Mouse (Mus musculus): ENCODE measurements around the gene Plekha6. TPM values are rescaled to one million over a fixed set of nuclear protein-coding genes. Genes with fewer than 3 reads are reported as not detected.

Plekha6 gene
- polyA plus RNA-seq, 2 experiments, result 0.81 to 2.1 TPM

DNA sequence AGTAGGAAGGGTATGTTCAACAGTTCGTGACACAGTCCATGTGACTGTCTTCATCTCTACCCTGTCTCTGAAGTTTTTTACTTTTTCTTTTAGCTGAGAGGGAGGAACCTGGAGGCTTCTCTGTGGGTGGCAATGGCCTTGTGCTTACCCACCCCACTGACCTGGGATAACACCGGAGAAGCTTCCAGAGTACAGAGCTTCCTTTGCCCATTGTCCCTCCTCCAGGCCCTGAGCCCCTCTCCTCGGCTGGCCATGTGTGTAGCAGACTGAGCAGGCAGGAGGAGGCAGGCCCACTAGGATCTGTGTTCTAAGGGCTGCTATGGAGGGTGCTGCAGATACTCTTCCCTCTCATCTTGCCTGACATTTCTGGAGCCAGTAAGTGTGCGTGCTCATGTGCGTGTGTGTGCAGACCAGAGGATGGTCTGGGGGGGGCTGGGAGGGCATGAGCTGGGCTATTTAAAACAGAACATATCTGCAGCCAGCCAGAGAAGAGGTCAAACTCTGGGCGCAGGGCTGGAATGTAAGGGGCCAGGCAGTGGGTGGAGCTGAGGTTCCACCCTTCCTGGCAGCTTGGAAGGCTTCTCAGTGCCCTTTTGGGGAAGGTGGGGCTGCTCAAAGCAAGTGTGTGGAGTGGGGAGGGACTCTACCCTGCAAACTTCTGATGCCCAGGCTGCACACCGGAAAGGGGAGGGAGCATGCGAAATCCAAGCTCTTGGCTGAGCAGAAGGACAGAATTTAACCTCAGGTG is 72.9 kb downstream of the Plekha6 start:
- Histone ChIP-seq H3K9ac (replicated peaks) (no peak overlapping the region), H3K4me1 (replicated peaks; ENCODE audit: control insufficient read depth in 2 of 2, insufficient read depth in 2 of 2, low read length in 1 of 2) (peaks cover 6 to 13% of the 10 kb centered on the region in 2 experiments), H3K27me3 (ENCODE audit: control insufficient read depth, insufficient read depth, low read length) (peaks cover 3% of the 10 kb centered on the region), H3K27ac (no peak overlapping the region), H3K36me3 (replicated peaks; ENCODE audit: control insufficient read depth, insufficient read depth, low read depth) (no peaks in the 10 kb centered on the region), H3K4me2 (ENCODE audit: low read depth) (no peak overlapping the region), H3K4me3 (ENCODE audit: insufficient read depth in 1 of 2, low read depth in 2 of 2, low read length in 2 of 2) (no peak overlapping the region), H3K9me3 (ENCODE audit: control insufficient read depth, low read length) (no peaks in the 10 kb centered on the region)
- 24% methylated on average over 8 of the region's 8 CpGs for WGBS (ENCODE audit: insufficient replicate concordance)
- DNase-seq (ENCODE audit: low read depth in 3 of 3, low spot score in 3 of 3), result no peak
- TF ChIP-seq CTCF (IDR thresholded peaks at IDR 0.05; ENCODE audit: low read depth) (no peak), EP300 (IDR thresholded peaks at IDR 0.05; ENCODE audit: low read depth) (no peak)
- ATAC-seq (ENCODE audit: insufficient read depth), result 0 out of 2 replicates have a peak, but pooled peaks have one; percentile 33

DNA sequence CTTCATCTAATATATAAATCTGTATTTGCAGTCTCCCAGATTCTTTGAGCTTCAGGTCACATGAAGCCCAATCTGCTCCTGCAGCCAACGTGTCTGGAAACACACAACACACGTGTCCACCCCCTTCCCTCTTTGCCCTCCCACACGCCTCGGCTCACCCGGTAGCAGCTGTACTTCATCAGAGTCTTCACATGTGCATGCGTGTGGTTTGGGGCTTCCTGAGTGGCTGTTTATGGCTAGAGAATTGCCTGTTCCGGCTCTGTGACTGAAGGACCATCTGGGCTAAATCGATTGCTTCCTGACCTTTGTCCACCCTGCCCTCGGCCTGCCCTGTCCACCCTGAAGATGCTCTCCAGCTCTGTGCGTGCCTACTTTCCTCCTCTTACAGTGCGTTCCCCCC is 73.7 kb downstream of the Plekha6 start:
- ATAC-seq (ENCODE audit: insufficient read depth) (no peak), DNase-seq (ENCODE audit: low read depth in 3 of 3, low spot score in 3 of 3) (no peak)
- Histone ChIP-seq H3K9me3 (ENCODE audit: control insufficient read depth, low read length) (no peaks in the 10 kb centered on the region), H3K4me2 (ENCODE audit: low read depth) (no peak overlapping the region), H3K4me1 (replicated peaks; ENCODE audit: control insufficient read depth in 2 of 2, insufficient read depth in 2 of 2, low read length in 1 of 2) (peaks cover 6 to 13% of the 10 kb centered on the region in 2 experiments), H3K27me3 (ENCODE audit: control insufficient read depth, insufficient read depth, low read length) (peaks cover 3% of the 10 kb centered on the region), H3K4me3 (ENCODE audit: insufficient read depth in 1 of 2, low read depth in 2 of 2, low read length in 2 of 2) (no peak overlapping the region), H3K36me3 (replicated peaks; ENCODE audit: control insufficient read depth, insufficient read depth, low read depth) (no peaks in the 10 kb centered on the region), H3K9ac (replicated peaks) (no peak overlapping the region), H3K27ac (no peak overlapping the region)
- WGBS (ENCODE audit: insufficient replicate concordance), result 2% methylated on average over 11 of the region's 11 CpGs
- TF ChIP-seq EP300 (IDR thresholded peaks at IDR 0.05; ENCODE audit: low read depth), result no peak

DNA sequence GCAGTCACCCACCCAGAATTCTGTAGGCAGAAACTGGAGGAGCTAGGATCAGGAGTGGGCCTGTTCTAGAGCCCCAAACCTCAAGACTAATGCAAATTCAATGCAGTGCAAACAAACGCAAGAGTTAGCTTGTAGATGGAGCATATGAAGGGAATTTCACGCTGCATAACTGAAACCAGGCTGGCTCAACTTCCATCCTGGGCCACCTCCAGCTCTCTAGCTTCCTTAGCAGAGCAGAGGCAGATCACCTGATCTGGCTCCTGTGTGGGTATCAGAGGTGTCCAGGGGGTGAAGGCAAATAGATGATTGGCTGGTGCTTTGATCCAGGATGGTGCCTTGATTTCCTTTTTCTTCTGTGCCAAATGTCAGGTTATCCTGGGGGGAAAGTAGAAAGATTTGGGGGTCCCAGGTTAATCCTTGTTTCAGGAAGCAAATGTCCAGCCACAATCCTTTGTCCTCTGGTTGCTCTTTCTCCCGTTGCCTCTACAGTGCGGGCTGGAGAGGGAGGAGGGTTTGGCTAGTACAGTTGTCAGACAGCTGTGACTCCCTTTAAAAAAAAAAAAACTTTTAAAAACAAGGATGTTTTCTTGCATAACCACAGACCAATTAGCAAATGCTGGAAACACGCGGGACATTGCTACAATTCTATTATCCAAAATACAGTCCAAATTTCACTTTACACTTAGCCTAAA is 75.3 kb downstream of the Plekha6 start:
- Histone ChIP-seq H3K27me3 (ENCODE audit: control insufficient read depth, insufficient read depth, low read length) (no peaks in the 10 kb centered on the region; the same call in 1 of the 2 replicates), H3K4me1 (replicated peaks; ENCODE audit: control insufficient read depth in 2 of 2, insufficient read depth in 2 of 2, low read length in 1 of 2) (peaks cover 9 to 17% of the 10 kb centered on the region in 2 experiments), H3K36me3 (replicated peaks; ENCODE audit: control insufficient read depth, insufficient read depth, low read depth) (no peaks in the 10 kb centered on the region), H3K27ac (no peak overlapping the region), H3K4me3 (ENCODE audit: insufficient read depth in 1 of 2, low read depth in 2 of 2, low read length in 2 of 2) (no peak overlapping the region), H3K9me3 (ENCODE audit: control insufficient read depth, low read length) (no peaks in the 10 kb centered on the region), H3K4me2 (ENCODE audit: low read depth) (no peak overlapping the region), H3K9ac (replicated peaks) (no peak overlapping the region)
- TF ChIP-seq EP300 (IDR thresholded peaks at IDR 0.05; ENCODE audit: low read depth) (no peak), CTCF (IDR thresholded peaks at IDR 0.05; ENCODE audit: low read depth) (no peak)
- WGBS (ENCODE audit: insufficient replicate concordance), result 54% methylated on average over 6 of the region's 6 CpGs
- no peak for DNase-seq (ENCODE audit: low read depth in 3 of 3, low spot score in 3 of 3)
- ATAC-seq (ENCODE audit: insufficient read depth), result no peak

DNA sequence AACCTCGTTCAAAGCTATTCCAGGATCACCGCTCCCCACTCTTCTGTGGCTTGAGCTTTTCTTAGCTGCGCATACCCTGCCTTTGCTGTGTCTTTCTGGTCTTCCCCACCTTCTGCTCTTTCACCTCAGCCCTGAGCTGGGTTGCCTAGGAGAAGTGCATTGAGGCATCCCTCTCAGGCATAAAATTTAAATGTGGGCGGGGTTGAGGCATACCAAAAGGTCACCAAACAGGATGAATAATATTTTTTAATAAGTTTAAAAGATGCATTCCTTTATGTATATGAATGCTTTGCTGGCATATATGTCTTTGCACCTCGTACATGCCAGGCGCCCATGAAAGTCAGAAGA is 75.8 kb downstream of the Plekha6 start:
- ATAC-seq (ENCODE audit: insufficient read depth), result no peak
- 61% methylated on average over 6 of the region's 6 CpGs for WGBS (ENCODE audit: insufficient replicate concordance)
- Histone ChIP-seq H3K9ac (replicated peaks) (no peak overlapping the region), H3K4me2 (ENCODE audit: low read depth) (no peak overlapping the region), H3K27ac (no peak overlapping the region), H3K36me3 (replicated peaks; ENCODE audit: control insufficient read depth, insufficient read depth, low read depth) (no peaks in the 10 kb centered on the region), H3K9me3 (ENCODE audit: control insufficient read depth, low read length) (no peaks in the 10 kb centered on the region), H3K4me1 (replicated peaks; ENCODE audit: control insufficient read depth in 2 of 2, insufficient read depth in 2 of 2, low read length in 1 of 2) (peaks cover 12 to 22% of the 10 kb centered on the region in 2 experiments), H3K27me3 (ENCODE audit: control insufficient read depth, insufficient read depth, low read length) (no peaks in the 10 kb centered on the region; the same call in 1 of the 2 replicates), H3K4me3 (ENCODE audit: insufficient read depth in 1 of 2, low read depth in 2 of 2, low read length in 2 of 2) (no peak overlapping the region)
- TF ChIP-seq EP300 (IDR thresholded peaks at IDR 0.05; ENCODE audit: low read depth) (no peak), CTCF (IDR thresholded peaks at IDR 0.05; ENCODE audit: low read depth) (no peak)
- DNase-seq (ENCODE audit: low read depth in 3 of 3, low spot score in 3 of 3), result no peak

DNA sequence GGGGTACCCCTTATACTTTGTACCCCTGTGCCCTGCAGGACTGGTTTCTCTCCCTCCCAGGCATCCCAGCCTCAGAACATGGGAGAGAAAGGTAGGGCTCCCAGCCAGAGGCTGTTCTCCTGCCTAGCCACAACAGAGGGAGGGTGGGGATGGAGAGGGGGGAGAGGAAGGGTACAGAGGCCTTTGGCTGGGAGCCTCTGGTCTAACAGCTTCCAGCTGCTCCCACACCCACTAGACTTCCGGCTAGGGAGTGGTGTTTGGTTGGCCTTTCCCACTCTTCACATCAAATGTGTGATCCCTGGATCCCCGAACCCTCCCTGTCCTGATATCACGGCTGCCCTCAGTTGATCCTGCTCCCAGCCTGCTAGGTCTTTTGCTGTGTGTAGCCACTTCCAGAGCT is 76.9 kb downstream of the Plekha6 start:
- H3K9me3 ChIP-seq (ENCODE audit: control insufficient read depth, low read length), result no peaks in the 10 kb centered on the region
- no peak overlapping the region for H3K4me2 ChIP-seq (ENCODE audit: low read depth)
- H3K36me3 ChIP-seq (replicated peaks; ENCODE audit: control insufficient read depth, insufficient read depth, low read depth), result no peaks in the 10 kb centered on the region
- ATAC-seq (ENCODE audit: insufficient read depth) (no peak), DNase-seq (ENCODE audit: low read depth in 3 of 3, low spot score in 3 of 3) (no peak)
- no peak overlapping the region for H3K9ac ChIP-seq (replicated peaks)
- no peak overlapping the region for H3K4me3 ChIP-seq (ENCODE audit: insufficient read depth in 1 of 2, low read depth in 2 of 2, low read length in 2 of 2)
- WGBS (ENCODE audit: insufficient replicate concordance), result 63% methylated on average over 3 of the region's 3 CpGs
- TF ChIP-seq CTCF (IDR thresholded peaks at IDR 0.05; ENCODE audit: low read depth), result no peak
- no peak for TF ChIP-seq EP300 (IDR thresholded peaks at IDR 0.05; ENCODE audit: low read depth)
- peaks cover 22 to 33% of the 10 kb centered on the region in 2 experiments for H3K4me1 ChIP-seq (replicated peaks; ENCODE audit: control insufficient read depth in 2 of 2, insufficient read depth in 2 of 2, low read length in 1 of 2)
- H3K27ac ChIP-seq, result no peak overlapping the region
- H3K27me3 ChIP-seq (ENCODE audit: control insufficient read depth, insufficient read depth, low read length), result no peaks in the 10 kb centered on the region; the same call in 1 of the 2 replicates
